Mouse (Mus musculus) layer of hippocampus, adult 6 months (tissue): ENCODE data around the gene R3hdml. TPM values are rescaled to one million over a fixed set of nuclear protein-coding genes. Genes with fewer than 3 reads are reported as not detected.

ENCODE experiments used
- long read RNA-seq, 2 experiments: library from polyadenylated mRNA; unstranded; transcript quantifications; one replicate each; pipeline ENCODE4 v2.0.0; 2019 to 2020
- polyA plus RNA-seq: library from polyadenylated mRNA; unstranded; fragments of <200 nt; fragmentation: Nextera tagmentation; gene quantifications from 2 replicates; pipeline ENCODE4 v1.2.3, GENCODE M21; 2021

The R3hdml gene
- 0.13 TPM in 1 of 2 replicates, not detected in the other for polyA plus RNA-seq
- long read RNA-seq, experiment 1, result 0 reads
- long read RNA-seq, experiment 2, result 0 reads

GRCm38 (mm10) chr2:163492018-163492417, at the start of gene R3hdml:
R3hdml (plus strand) TSS chr2:163492318.

GRCm38 (mm10) chr2:163472466-163472851, 19.7 kb upstream of the R3hdml start, which contains the start of gene Fitm2:
Fitm2 (minus strand) TSS chr2:163472629.

GRCm38 (mm10) chr2:163506300-163507004, 14.3 kb downstream of the R3hdml start, which contains the start of gene Hnf4a:
Hnf4a (plus strand) TSS chr2:163506808.

Other genes with a start within 250 kb of the R3hdml start
- gene Jph2, start 94.3 kb upstream of the R3hdml start, polyA plus RNA-seq, result 0.08 and 0.10 TPM in 2 replicates
- gene Oser1, start 67.6 kb upstream of the R3hdml start, polyA plus RNA-seq, result 33.2 and 35.0 TPM in 2 replicates
- 81.7 and 106 TPM in 2 replicates for gene Gdap1l1, start 53.8 kb upstream of the R3hdml start, polyA plus RNA-seq
- 6.4 and 7.4 TPM in 2 replicates for gene Fitm2, start 19.7 kb upstream of the R3hdml start, polyA plus RNA-seq
- not detected in 2 replicates for gene Hnf4a, start 14.5 kb downstream of the R3hdml start, polyA plus RNA-seq
- gene Ttpal, start 110.0 kb downstream of the R3hdml start, polyA plus RNA-seq, result 28.7 and 32.1 TPM in 2 replicates
- 21.2 and 28.1 TPM in 2 replicates for gene Serinc3, start 152.8 kb downstream of the R3hdml start, polyA plus RNA-seq
- 244 and 276 TPM in 2 replicates for gene Pkig, start 166.1 kb downstream of the R3hdml start, polyA plus RNA-seq